Mouse (Mus musculus): ENCODE measurements around the gene Ahsg. TPM values are rescaled to one million over a fixed set of nuclear protein-coding genes. Genes with fewer than 3 reads are reported as not detected.
"Not testable (repeated sequence)": the region's sequence is repeated elsewhere in the genome, so short reads cannot be mapped to it uniquely, and the experiment has no call there.

Ahsg gene
- polyA plus RNA-seq, 1 experiment: not detected

GRCm38 (mm10) chr16:22938541-22938940, 47.5 kb downstream of the Ahsg start:
- Histone ChIP-seq H3K36me3 (ENCODE audit: control insufficient read depth, insufficient read depth) (no peaks in the 10 kb centered on the region), H3K79me3 (ENCODE audit: low read depth) (no peaks in the 10 kb centered on the region), H3K79me2 (ENCODE audit: control insufficient read depth, insufficient read depth) (no peaks in the 10 kb centered on the region), H3K27me3 (ENCODE audit: control insufficient read depth, insufficient read depth, insufficient read length) (no peaks in the 10 kb centered on the region), H3K4me3 (ENCODE audit: insufficient read depth, poor library complexity, severe bottlenecking) (no peak overlapping the region), H3ac (ENCODE audit: control insufficient read depth, insufficient read length, low read depth) (no peak overlapping the region)
- TF ChIP-seq MYOG (IDR thresholded peaks at IDR 0.05; ENCODE audit: control insufficient read depth, extremely low read depth, insufficient read length) (no peak), CTCF (IDR thresholded peaks at IDR 0.05; ENCODE audit: control insufficient read depth, insufficient read depth, insufficient read length) (no peak), MAX (IDR thresholded peaks at IDR 0.05) (no peak), CEBPB (IDR thresholded peaks at IDR 0.05; ENCODE audit: low read depth) (no peak), FOSL1 (IDR thresholded peaks at IDR 0.05; ENCODE audit: insufficient read depth, low read length, poor library complexity, severe bottlenecking) (no peak), MYOD1 (IDR thresholded peaks at IDR 0.05; ENCODE audit: control insufficient read depth, insufficient read length, low read depth) (no peak), USF1 (IDR thresholded peaks at IDR 0.05; ENCODE audit: low read depth) (no peak)

GRCm38 (mm10) chr16:22939120-22939695, 48.1 kb downstream of the Ahsg start:
- H3K79me3 ChIP-seq (ENCODE audit: low read depth): no peaks in the 10 kb centered on the region
- H3K79me2 ChIP-seq (ENCODE audit: control insufficient read depth, insufficient read depth): no peaks in the 10 kb centered on the region
- no peak overlapping the region for H3K4me3 ChIP-seq (ENCODE audit: insufficient read depth, poor library complexity, severe bottlenecking)
- H3K36me3 ChIP-seq (ENCODE audit: control insufficient read depth, insufficient read depth): no peaks in the 10 kb centered on the region
- H3ac ChIP-seq (ENCODE audit: control insufficient read depth, insufficient read length, low read depth): no peak overlapping the region
- H3K27me3 ChIP-seq (ENCODE audit: control insufficient read depth, insufficient read depth, insufficient read length): no peaks in the 10 kb centered on the region
- TF ChIP-seq MYOD1 (IDR thresholded peaks at IDR 0.05; ENCODE audit: control insufficient read depth, insufficient read length, low read depth) (no peak), MYOG (IDR thresholded peaks at IDR 0.05; ENCODE audit: control insufficient read depth, extremely low read depth, insufficient read length) (no peak), CEBPB (IDR thresholded peaks at IDR 0.05; ENCODE audit: low read depth) (no peak), FOSL1 (IDR thresholded peaks at IDR 0.05; ENCODE audit: insufficient read depth, low read length, poor library complexity, severe bottlenecking) (no peak), CTCF (IDR thresholded peaks at IDR 0.05; ENCODE audit: control insufficient read depth, insufficient read depth, insufficient read length) (no peak), MAX (IDR thresholded peaks at IDR 0.05) (no peak), USF1 (IDR thresholded peaks at IDR 0.05; ENCODE audit: low read depth) (no peak)

- H3ac ChIP-seq (ENCODE audit: control insufficient read depth, insufficient read length, low read depth); H3K79me3 ChIP-seq (ENCODE audit: low read depth); H3K79me2 ChIP-seq (ENCODE audit: control insufficient read depth, insufficient read depth); H3K27me3 ChIP-seq (ENCODE audit: control insufficient read depth, insufficient read depth, insufficient read length); H3K36me3 ChIP-seq (ENCODE audit: control insufficient read depth, insufficient read depth); H3K4me3 ChIP-seq (ENCODE audit: insufficient read depth, poor library complexity, severe bottlenecking): not testable (repeated sequence)
Measured at GRCm38 (mm10) chr16:22941825-22942476, 50.9 kb downstream of the Ahsg start.

GRCm38 (mm10) chr16:22947371-22947770, 56.3 kb downstream of the Ahsg start:
- Histone ChIP-seq H3K27me3 (ENCODE audit: control insufficient read depth, insufficient read depth, insufficient read length) (no peaks in the 10 kb centered on the region), H3K79me3 (ENCODE audit: low read depth) (no peaks in the 10 kb centered on the region), H3ac (ENCODE audit: control insufficient read depth, insufficient read length, low read depth) (no peak overlapping the region), H3K4me3 (ENCODE audit: insufficient read depth, poor library complexity, severe bottlenecking) (no peak overlapping the region), H3K79me2 (ENCODE audit: control insufficient read depth, insufficient read depth) (no peaks in the 10 kb centered on the region), H3K36me3 (ENCODE audit: control insufficient read depth, insufficient read depth) (no peaks in the 10 kb centered on the region)
- TF ChIP-seq MYOG (IDR thresholded peaks at IDR 0.05; ENCODE audit: control insufficient read depth, extremely low read depth, insufficient read length) (no peak), CTCF (IDR thresholded peaks at IDR 0.05; ENCODE audit: control insufficient read depth, insufficient read depth, insufficient read length) (no peak), MAX (IDR thresholded peaks at IDR 0.05) (no peak)

Other genes starting within 250 kb of the Ahsg start
- gene Dgkg, start 234.1 kb upstream of the Ahsg start, polyA plus RNA-seq (2012; fragmentation: generic; extraction: Trizol): 0.01 TPM
- not detected for gene Crygs, start 79.7 kb upstream of the Ahsg start, polyA plus RNA-seq (2012; fragmentation: generic; extraction: Trizol)
- gene Tbccd1, start 33.6 kb upstream of the Ahsg start, polyA plus RNA-seq (2012; fragmentation: generic; extraction: Trizol): 9.9 TPM
- gene Dnajb11, start 33.4 kb upstream of the Ahsg start, polyA plus RNA-seq (2012; fragmentation: generic; extraction: Trizol): 70.2 TPM
- 2.3 TPM for gene Fetub, start 27.1 kb downstream of the Ahsg start, polyA plus RNA-seq (2012; fragmentation: generic; extraction: Trizol)
- not detected for gene Hrg, start 59.8 kb downstream of the Ahsg start, polyA plus RNA-seq (2012; fragmentation: generic; extraction: Trizol)
- not detected for gene Kng2, start 138.2 kb downstream of the Ahsg start, polyA plus RNA-seq (2012; fragmentation: generic; extraction: Trizol)
- gene Kng1, start 166.6 kb downstream of the Ahsg start, polyA plus RNA-seq (2012; fragmentation: generic; extraction: Trizol): not detected
- gene Eif4a2, start 216.2 kb downstream of the Ahsg start, polyA plus RNA-seq (2012; fragmentation: generic; extraction: Trizol): 86.9 TPM
- gene Rfc4, start 236.5 kb downstream of the Ahsg start, polyA plus RNA-seq (2012; fragmentation: generic; extraction: Trizol): 39.8 TPM